Mouse (Mus musculus): ENCODE measurements around the gene Neb.
"Not testable (repeated sequence)": the region's sequence is repeated elsewhere in the genome, so short reads cannot be mapped to it uniquely, and the experiment has no call there.

Gene Neb

GRCm38 (mm10) chr2:52227584-52227983 lies 150.7 kb downstream of the Neb start:
- in situ Hi-C loops (cut with MboI; ENCODE audit: low pct_unique_long_range_greater_than_20kb in 1 of 2, low sequenced_read_pairs in 2 of 2, unreplicated experiment in 1 of 2), result no loop called here

DNA sequence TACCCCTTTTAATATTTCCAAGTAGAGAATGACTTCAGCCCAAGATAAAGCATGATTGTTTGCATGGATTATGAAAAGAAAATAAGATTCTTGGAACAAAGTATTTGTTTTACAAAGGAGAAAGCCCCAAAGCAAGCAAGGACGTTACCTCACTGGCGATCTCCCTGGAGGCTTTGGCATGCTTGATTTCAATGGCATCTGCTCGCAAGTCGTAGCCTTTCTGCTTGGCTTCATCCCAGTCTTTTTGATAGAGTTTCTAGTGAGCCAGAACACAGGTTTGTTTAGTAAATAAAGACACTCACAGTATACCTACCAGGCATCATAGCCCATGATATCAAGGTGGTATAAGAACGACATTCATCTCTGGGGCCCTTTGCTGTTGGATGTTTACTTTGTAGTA lies 153.9 kb downstream of the Neb start:
- in situ Hi-C loops (cut with MboI; ENCODE audit: low pct_unique_long_range_greater_than_20kb in 1 of 2, low sequenced_read_pairs in 2 of 2, unreplicated experiment in 1 of 2), result no loop called here

DNA sequence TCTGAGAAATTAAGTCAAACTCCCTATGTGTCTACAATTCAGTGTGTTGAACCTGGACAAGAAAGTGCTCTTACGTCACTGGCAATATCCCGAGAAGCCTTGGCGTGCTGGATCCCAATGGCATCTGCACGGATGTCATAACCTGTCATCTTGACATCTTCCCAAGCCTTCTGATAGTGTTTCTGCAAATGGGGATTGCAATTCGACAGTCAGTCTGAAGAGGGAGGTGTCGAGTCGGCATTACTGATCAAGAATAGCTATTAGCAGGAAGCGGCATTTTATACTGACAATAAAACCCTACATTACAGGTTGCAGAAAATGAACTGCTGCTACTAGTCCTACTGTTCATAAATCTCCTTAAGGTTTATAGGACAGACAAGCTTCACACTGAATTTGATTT lies 158.2 kb downstream of the Neb start:
- in situ Hi-C loops (cut with MboI; ENCODE audit: low pct_unique_long_range_greater_than_20kb in 1 of 2, low sequenced_read_pairs in 2 of 2, unreplicated experiment in 1 of 2), result no loop called here

- in situ Hi-C loops (cut with MboI; ENCODE audit: low pct_unique_long_range_greater_than_20kb in 1 of 2, low sequenced_read_pairs in 2 of 2, unreplicated experiment in 1 of 2), result no loop called here
These were observed 162.3 kb downstream of the Neb start for GRCm38 (mm10) chr2:52215945-52216344.

DNA sequence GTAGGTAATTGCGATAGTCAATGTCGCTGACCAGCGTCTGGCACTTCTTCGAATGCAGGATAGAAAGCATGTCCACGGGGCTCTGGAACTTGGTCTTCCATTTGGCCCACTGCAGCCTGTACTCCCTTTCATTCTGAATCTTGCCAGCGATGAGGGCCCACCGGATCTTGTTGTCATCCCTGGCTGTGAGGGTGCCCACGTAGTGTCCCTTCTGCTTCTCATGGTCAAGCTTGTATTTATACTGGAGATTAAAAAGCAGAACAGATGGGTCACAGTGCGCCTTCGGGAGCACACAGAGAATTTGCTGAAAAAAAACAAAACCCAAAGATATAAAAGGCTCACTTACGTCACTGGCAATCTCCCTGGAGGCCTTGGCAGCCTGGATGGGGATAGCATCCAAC lies 165.7 kb downstream of the Neb start:
- in situ Hi-C loops (cut with MboI; ENCODE audit: low pct_unique_long_range_greater_than_20kb in 1 of 2, low sequenced_read_pairs in 2 of 2, unreplicated experiment in 1 of 2), result no loop called here

- in situ Hi-C loops (cut with MboI; ENCODE audit: low pct_unique_long_range_greater_than_20kb in 1 of 2, low sequenced_read_pairs in 2 of 2, unreplicated experiment in 1 of 2), result no loop called here
These were observed 166.8 kb downstream of the Neb start for GRCm38 (mm10) chr2:52211358-52211899.

DNA sequence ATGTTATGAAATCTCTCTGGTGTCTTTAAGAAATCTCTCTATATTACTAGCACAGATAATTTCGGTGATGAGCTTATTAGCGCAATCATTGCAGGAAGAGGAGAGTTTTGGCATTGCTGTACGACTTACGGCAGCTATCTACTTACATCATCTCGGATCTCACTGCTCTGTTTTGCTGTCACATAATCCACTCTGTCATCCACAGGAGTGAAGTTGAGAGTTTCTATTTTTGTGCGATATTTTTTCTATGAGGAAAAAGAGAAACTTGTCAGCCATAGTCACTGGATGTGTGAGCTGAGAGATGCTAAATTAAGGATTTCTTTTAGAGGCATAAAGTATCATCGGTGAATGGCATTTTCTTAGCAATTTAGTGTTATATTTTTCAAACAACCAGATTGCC lies 167.6 kb downstream of the Neb start:
- in situ Hi-C loops (cut with MboI; ENCODE audit: low pct_unique_long_range_greater_than_20kb in 1 of 2, low sequenced_read_pairs in 2 of 2, unreplicated experiment in 1 of 2), result no loop called here

GRCm38 (mm10) chr2:52204992-52205391 lies 173.3 kb downstream of the Neb start:
- in situ Hi-C loops (cut with MboI; ENCODE audit: low pct_unique_long_range_greater_than_20kb in 1 of 2, low sequenced_read_pairs in 2 of 2, unreplicated experiment in 1 of 2), result no loop called here

- in situ Hi-C loops (cut with MboI; ENCODE audit: low pct_unique_long_range_greater_than_20kb in 1 of 2, low sequenced_read_pairs in 2 of 2, unreplicated experiment in 1 of 2), result no loop called here
These were observed 184.6 kb downstream of the Neb start for GRCm38 (mm10) chr2:52193629-52194028.

- in situ Hi-C loops (cut with MboI; ENCODE audit: low pct_unique_long_range_greater_than_20kb in 1 of 2, low sequenced_read_pairs in 2 of 2, unreplicated experiment in 1 of 2), result no loop called here
These were observed 198.6 kb downstream of the Neb start for GRCm38 (mm10) chr2:52179678-52180077.

- in situ Hi-C loops (cut with MboI; ENCODE audit: low pct_unique_long_range_greater_than_20kb in 1 of 2, low sequenced_read_pairs in 2 of 2, unreplicated experiment in 1 of 2), result no loop called here
These were observed 200.5 kb downstream of the Neb start for GRCm38 (mm10) chr2:52177726-52178125.

DNA sequence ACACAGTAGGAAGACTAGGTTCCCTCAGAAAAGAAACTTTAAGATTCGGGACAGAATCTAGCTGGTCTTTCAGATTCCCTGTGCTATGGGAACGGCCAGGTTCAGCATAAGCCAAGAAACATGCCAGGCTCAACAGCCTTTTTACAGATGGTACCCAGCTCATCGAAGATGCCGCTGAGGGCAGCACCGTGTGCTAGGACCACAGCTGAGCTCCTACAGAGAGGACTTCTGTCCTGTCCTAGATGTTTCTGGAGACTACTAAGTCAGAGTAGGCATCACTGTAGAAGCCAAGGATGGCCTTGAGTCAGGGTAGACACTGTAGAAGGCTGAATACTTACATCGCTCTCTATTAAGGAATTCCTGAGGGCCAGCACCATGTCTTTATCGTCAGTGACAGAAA lies 201.1 kb downstream of the Neb start:
- in situ Hi-C loops (cut with MboI; ENCODE audit: low pct_unique_long_range_greater_than_20kb in 1 of 2, low sequenced_read_pairs in 2 of 2, unreplicated experiment in 1 of 2), result no loop called here

DNA sequence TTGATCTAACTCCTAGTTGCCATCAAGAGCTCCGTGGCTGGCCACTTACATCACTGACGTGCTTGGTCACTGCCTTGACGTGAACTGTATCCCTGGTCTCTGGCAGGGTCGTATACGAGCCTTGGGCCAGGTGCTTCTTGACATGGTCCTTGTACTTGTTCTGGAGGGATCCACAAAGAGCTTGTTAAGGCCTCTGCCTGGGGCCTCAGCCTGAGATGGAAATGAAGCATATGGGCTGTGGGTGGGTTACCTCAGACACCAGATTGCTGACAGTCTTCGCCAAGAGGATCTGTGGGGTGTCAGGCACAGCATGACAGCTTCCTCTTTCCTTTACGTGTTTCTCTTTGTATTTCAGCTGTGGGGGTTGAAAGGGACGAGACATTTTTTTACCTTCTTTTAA lies 201.7 kb downstream of the Neb start:
- in situ Hi-C loops (cut with MboI; ENCODE audit: low pct_unique_long_range_greater_than_20kb in 1 of 2, low sequenced_read_pairs in 2 of 2, unreplicated experiment in 1 of 2), result no loop called here

DNA sequence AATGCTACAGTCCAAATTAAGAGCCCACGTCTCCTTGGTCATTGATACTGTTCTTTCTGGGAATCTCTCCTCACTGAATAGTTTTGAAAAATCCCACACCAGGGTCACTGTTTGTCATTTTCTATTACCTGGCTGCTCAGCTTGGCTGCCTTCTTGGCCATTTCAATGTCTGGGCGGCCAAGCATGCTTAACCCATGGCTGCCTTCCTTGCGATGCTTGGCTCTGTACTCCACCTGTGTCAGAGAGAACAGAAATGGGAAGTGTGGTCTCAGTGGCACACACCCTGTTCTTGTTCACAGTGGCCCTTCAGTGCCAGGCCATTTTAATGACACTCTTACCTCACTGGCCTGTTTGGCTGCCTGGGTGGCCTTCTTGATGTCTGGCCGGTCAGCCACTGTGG lies 203.3 kb downstream of the Neb start:
- in situ Hi-C loops (cut with MboI; ENCODE audit: low pct_unique_long_range_greater_than_20kb in 1 of 2, low sequenced_read_pairs in 2 of 2, unreplicated experiment in 1 of 2), result loop anchor here in 1 of 2 experiments (25.0 kb wide), 1 partner anchor 412 kb away; no protein-coding TSS in a partner anchor

- in situ Hi-C loops (cut with MboI; ENCODE audit: low pct_unique_long_range_greater_than_20kb in 1 of 2, low sequenced_read_pairs in 2 of 2, unreplicated experiment in 1 of 2), result loop anchor here in 1 of 2 experiments (25.0 kb wide), 1 partner anchor 418 kb away; no protein-coding TSS in a partner anchor
These were observed 208.8 kb downstream of the Neb start for GRCm38 (mm10) chr2:52169243-52170005.

DNA sequence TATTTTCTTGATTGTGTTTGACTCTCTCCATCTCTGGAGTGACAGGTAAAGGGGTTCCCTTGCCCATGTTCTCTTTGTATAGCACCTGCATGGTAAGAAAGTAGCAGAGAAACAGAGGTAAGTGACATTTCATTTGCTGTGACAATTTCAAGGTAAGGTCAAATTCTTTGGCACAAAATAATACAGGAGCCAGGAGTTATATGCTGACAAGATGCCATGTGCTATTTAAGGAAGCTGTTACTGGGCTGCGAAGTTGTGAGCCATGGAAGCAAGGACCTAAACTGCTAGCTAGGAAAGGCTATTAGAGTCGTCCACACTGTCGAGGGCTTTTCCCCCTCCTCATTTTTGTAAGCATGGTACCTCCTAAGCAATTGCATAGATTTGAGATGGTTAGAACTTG lies 225.2 kb downstream of the Neb start:
- in situ Hi-C loops (cut with MboI; ENCODE audit: low pct_unique_long_range_greater_than_20kb in 1 of 2, low sequenced_read_pairs in 2 of 2, unreplicated experiment in 1 of 2), result loop anchor here in 1 of 2 experiments (25.0 kb wide), 1 partner anchor 434 kb away; no protein-coding TSS in a partner anchor

- in situ Hi-C loops (cut with MboI; ENCODE audit: low pct_unique_long_range_greater_than_20kb in 1 of 2, low sequenced_read_pairs in 2 of 2, unreplicated experiment in 1 of 2), result no loop called here
These were observed 244.9 kb downstream of the Neb start for GRCm38 (mm10) chr2:52133351-52133750.

DNA sequence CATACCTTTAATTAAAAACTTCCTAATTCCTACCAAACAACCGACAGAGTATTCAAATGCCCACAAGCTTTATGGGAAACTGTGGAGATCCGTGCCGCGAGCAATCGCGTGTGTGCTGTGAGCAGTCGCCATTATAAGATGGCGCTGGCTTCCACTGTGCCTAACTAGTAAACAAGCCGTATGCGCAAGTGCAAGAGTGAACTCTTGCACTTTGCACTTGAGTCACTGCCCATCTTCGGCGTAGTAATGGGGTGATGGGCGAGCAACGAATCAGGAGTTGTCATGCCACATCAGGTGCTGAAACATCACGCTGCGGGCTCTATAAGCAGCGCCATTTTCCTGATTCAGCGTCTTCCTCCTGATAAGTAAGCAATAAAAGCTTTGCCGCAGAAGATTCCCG lies 246.9 kb downstream of the Neb start:
- in situ Hi-C loops (cut with MboI; ENCODE audit: low pct_unique_long_range_greater_than_20kb in 1 of 2, low sequenced_read_pairs in 2 of 2, unreplicated experiment in 1 of 2), result not testable (repeated sequence)

- in situ Hi-C loops (cut with MboI; ENCODE audit: low pct_unique_long_range_greater_than_20kb in 1 of 2, low sequenced_read_pairs in 2 of 2, unreplicated experiment in 1 of 2), result loop anchor here in 1 of 2 experiments (5.0 kb wide), 1 partner anchor 37 kb away; no protein-coding TSS in a partner anchor
These were observed 264.2 kb downstream of the Neb start for GRCm38 (mm10) chr2:52114086-52114485.

All from mouse embryonic stem cell (cell line).